Mouse (Mus musculus) heart, postnatal 25 days (tissue): ENCODE results near the gene Vmp1. TPM values are rescaled to one million over a fixed set of nuclear protein-coding genes. Genes with fewer than 3 reads are reported as not detected.

Experiments used
- DNase-seq: peaks from one replicate; pipeline ENCODE4 v3.0.0; 2022; ENCODE audit warnings: low spot score
- intact Hi-C: fragments of 180-260 bp; cut with DNase I; formaldehyde crosslinking; loops from one replicate; pipeline ENCODE4 v1.15.1; 2025
- total RNA-seq, 2 experiments: library from RNA; stranded (reverse); gene quantifications; 2 replicates each; pipeline ENCODE4 v1.2.3; 2021

Gene Vmp1
- total RNA-seq, 2 experiments from 2014 or later = 63.1 to 66.1 TPM

- no peak for DNase-seq
- intact Hi-C loops = no loop called here
These were observed 76.9 kb downstream of the Vmp1 start for GRCm38 (mm10) chr11:86606621-86607339.

- no peak for DNase-seq
- intact Hi-C loops = no loop called here
These were observed 78.7 kb downstream of the Vmp1 start for GRCm38 (mm10) chr11:86604732-86605520.

- DNase-seq = no peak
- intact Hi-C loops = no loop called here
These were observed 79.3 kb downstream of the Vmp1 start for GRCm38 (mm10) chr11:86604289-86604688.

GRCm38 (mm10) chr11:86603719-86604118 is 79.9 kb downstream of the Vmp1 start:
- DNase-seq = no peak
- intact Hi-C loops = no loop called here

- intact Hi-C loops = no loop called here
- DNase-seq = no peak
These were observed 81.5 kb downstream of the Vmp1 start for GRCm38 (mm10) chr11:86602116-86602515.

GRCm38 (mm10) chr11:86600209-86600557 is 83.5 kb downstream of the Vmp1 start:
- intact Hi-C loops = no loop called here
- DNase-seq = no peak

GRCm38 (mm10) chr11:86599378-86600208 is 84.0 kb downstream of the Vmp1 start:
- intact Hi-C loops = no loop called here
- DNase-seq = no peak

- DNase-seq = no peak
- intact Hi-C loops = no loop called here
These were observed 85.1 kb downstream of the Vmp1 start for GRCm38 (mm10) chr11:86598572-86598971.

- intact Hi-C loops = no loop called here
- no peak for DNase-seq
These were observed 85.5 kb downstream of the Vmp1 start for GRCm38 (mm10) chr11:86598154-86598553.

GRCm38 (mm10) chr11:86596976-86597375 is 86.7 kb downstream of the Vmp1 start:
- intact Hi-C loops = no loop called here
- no peak for DNase-seq

- DNase-seq = no peak
- intact Hi-C loops = no loop called here
These were observed 87.3 kb downstream of the Vmp1 start for GRCm38 (mm10) chr11:86596187-86596960.

GRCm38 (mm10) chr11:86595366-86595765 is 88.3 kb downstream of the Vmp1 start:
- intact Hi-C loops = no loop called here
- DNase-seq = no peak

- DNase-seq = no peak
- intact Hi-C loops = no loop called here
These were observed 89.3 kb downstream of the Vmp1 start for GRCm38 (mm10) chr11:86594188-86594876.

GRCm38 (mm10) chr11:86593443-86593842 is 90.2 kb downstream of the Vmp1 start:
- DNase-seq = no peak
- intact Hi-C loops = no loop called here

GRCm38 (mm10) chr11:86592993-86593392 is 90.6 kb downstream of the Vmp1 start:
- intact Hi-C loops = no loop called here
- no peak for DNase-seq

- DNase-seq = no peak
- intact Hi-C loops = no loop called here
These were observed 91.6 kb downstream of the Vmp1 start for GRCm38 (mm10) chr11:86591931-86592616.

GRCm38 (mm10) chr11:86591301-86591845 is 92.3 kb downstream of the Vmp1 start:
- DNase-seq = no peak
- intact Hi-C loops = no loop called here

- DNase-seq = no peak
- intact Hi-C loops = no loop called here
These were observed 93.1 kb downstream of the Vmp1 start for GRCm38 (mm10) chr11:86590579-86590978.
